Mouse (Mus musculus) lung, postnatal 0 days (tissue): ENCODE results near the gene Ddx6.

Experiments
- CTCF ChIP-seq: IDR thresholded peaks from 2 replicates; pipeline ENCODE4 v1.5.1; 2016; ENCODE audit warnings: antibody characterized with exemption, mild to moderate bottlenecking
- EP300 ChIP-seq: IDR thresholded peaks from 2 replicates; pipeline ENCODE4 v1.6.1; 2016; ENCODE audit warnings: antibody characterized with exemption, mild to moderate bottlenecking, control low read depth

- TF ChIP-seq CTCF (no peak), EP300 (no peak)
Measured at GRCm38 (mm10) chr9:44648881-44649281, 44.2 kb downstream of the Ddx6 start.
